Mouse (Mus musculus): ENCODE data around the gene Ncstn. TPM values are rescaled to one million over a fixed set of nuclear protein-coding genes. Genes with fewer than 3 reads are reported as not detected.

The Ncstn gene
- polyA plus RNA-seq, 1 experiment from 2014 or later, result 100 TPM

DNA sequence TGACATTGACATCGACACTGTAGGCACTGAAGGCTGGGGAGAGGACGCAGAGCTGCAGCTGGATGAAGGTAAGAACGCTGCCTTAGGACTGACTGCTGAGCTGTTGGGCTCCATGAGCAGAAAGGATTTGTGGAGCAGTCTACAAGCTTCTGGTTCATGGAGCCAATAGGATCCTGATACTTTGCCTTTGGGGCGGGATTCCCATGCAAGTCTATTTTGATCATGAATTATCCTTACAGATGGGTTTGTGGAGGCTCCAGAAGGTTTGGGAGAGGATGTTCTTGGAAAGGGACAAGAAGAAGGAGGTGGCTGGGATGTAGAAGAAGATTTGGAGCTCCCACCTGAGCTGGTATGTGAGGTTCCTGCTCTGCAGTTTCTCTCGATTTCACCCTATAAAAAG lies 34.4 kb upstream of the Ncstn start:
- Histone ChIP-seq H3K4me2 (no peak overlapping the region), H3K9ac (replicated peaks) (no peak overlapping the region), H3K4me3 (replicated peaks) (no peak overlapping the region), H3K27ac (replicated peaks) (no peak overlapping the region), H3K27me3 (replicated peaks) (no peaks in the 10 kb centered on the region), H3K36me3 (peaks cover 97% of the 10 kb centered on the region), H3K4me1 (no peaks in the 10 kb centered on the region), H3K9me3 (replicated peaks) (no peaks in the 10 kb centered on the region)
- no peak for ATAC-seq (ENCODE audit: low FRiP score)
- WGBS, result 95% methylated on average over 5 of the region's 5 CpGs

DNA sequence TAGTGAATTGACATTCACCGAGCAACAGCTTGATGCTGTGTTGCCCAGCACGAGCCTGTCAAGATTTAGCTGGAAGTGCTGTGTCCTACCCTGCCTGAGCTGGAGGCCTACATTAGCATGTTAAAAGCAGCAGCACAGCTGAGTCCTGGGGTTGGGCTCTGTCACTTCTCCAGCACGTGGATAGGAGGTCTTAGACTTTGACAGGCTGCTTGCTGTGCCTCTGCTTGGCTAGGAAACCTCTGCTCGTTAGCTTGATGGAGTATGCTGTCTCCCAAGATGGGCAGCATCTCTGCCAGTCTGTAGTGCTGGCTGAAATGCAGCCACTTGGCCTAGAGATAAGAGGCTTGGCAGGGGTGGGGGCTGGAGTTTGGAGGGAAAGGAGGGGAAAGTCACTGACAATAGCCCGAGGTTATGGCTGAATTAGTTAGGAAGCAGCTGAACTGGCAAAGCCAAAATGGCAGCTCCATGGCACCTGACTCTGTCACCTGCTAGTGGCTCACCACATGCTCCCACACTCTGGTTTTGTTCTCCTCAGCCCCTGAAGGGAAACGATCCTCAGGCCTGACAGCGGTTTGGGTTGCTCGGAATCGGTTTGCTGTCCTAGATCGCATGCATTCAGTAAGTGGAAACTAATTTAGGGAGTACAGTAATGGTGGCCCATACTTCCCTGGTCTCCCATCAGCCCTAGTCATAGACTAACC lies 25.3 kb upstream of the Ncstn start:
- H3K27ac ChIP-seq (replicated peaks), result no peak overlapping the region
- ATAC-seq (ENCODE audit: low FRiP score), result peak; percentile 85
- no peaks in the 10 kb centered on the region for H3K9me3 ChIP-seq (replicated peaks)
- no peak overlapping the region for H3K9ac ChIP-seq (replicated peaks)
- no peaks in the 10 kb centered on the region for H3K27me3 ChIP-seq (replicated peaks)
- WGBS, result 56% methylated on average over 10 of the region's 10 CpGs
- H3K4me1 ChIP-seq, result no peaks in the 10 kb centered on the region
- H3K36me3 ChIP-seq, result peaks cover 94% of the 10 kb centered on the region
- no peak overlapping the region for H3K4me2 ChIP-seq
- H3K4me3 ChIP-seq (replicated peaks), result no peak overlapping the region

DNA sequence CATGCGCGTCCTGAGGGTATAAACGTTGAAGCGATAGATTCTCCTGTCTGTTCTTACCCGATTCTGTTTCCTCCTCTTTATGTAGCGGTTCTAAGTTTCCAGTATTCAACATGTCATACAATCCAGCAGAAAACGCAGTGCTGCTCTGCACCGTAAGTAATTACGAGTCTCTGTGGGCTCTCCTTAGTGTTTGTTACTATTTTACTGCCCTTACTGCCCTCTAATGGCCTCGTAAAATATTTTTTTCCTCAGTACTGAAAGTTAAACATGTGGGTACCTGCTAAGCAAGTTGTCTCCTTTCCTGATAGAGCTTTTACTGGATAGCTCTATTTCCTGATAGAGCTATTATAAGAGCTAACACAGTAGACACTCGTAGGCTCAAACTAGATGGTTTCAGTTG lies 22.5 kb upstream of the Ncstn start:
- Histone ChIP-seq H3K4me1 (no peaks in the 10 kb centered on the region), H3K27me3 (replicated peaks) (no peaks in the 10 kb centered on the region), H3K9ac (replicated peaks) (no peak overlapping the region), H3K36me3 (peaks cover 90% of the 10 kb centered on the region), H3K9me3 (replicated peaks) (no peaks in the 10 kb centered on the region), H3K4me3 (replicated peaks) (no peak overlapping the region), H3K27ac (replicated peaks) (no peak overlapping the region), H3K4me2 (no peak overlapping the region)
- WGBS, result 62% methylated on average over 11 of the region's 11 CpGs
- no peak for ATAC-seq (ENCODE audit: low FRiP score)

DNA sequence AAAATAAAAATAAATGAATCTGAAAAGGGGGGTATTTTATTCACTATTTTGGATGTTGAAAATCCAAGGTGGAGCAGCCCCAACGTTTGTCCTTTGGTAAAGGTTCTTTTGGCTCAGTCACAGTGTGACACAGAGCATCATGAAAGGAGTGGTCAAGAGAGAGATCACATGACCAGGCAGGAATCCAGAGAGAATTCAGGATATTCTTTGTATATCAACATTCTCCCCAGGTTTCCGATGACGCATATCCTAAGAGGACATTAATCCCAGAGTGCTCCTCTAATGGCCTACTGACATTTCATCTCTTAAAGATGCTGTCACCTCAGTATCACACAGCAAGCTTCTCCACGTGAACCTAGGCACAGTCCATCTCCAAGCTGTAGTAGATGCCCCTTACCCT lies 21.0 kb upstream of the Ncstn start:
- ATAC-seq (ENCODE audit: low FRiP score), result no peak
- Histone ChIP-seq H3K9ac (replicated peaks) (no peak overlapping the region), H3K4me3 (replicated peaks) (no peak overlapping the region), H3K27ac (replicated peaks) (no peak overlapping the region), H3K36me3 (peaks cover 84% of the 10 kb centered on the region), H3K9me3 (replicated peaks) (no peaks in the 10 kb centered on the region), H3K4me1 (no peaks in the 10 kb centered on the region), H3K4me2 (no peak overlapping the region), H3K27me3 (replicated peaks) (no peaks in the 10 kb centered on the region)
- WGBS, result 93% methylated on average over 4 of the region's 4 CpGs

DNA sequence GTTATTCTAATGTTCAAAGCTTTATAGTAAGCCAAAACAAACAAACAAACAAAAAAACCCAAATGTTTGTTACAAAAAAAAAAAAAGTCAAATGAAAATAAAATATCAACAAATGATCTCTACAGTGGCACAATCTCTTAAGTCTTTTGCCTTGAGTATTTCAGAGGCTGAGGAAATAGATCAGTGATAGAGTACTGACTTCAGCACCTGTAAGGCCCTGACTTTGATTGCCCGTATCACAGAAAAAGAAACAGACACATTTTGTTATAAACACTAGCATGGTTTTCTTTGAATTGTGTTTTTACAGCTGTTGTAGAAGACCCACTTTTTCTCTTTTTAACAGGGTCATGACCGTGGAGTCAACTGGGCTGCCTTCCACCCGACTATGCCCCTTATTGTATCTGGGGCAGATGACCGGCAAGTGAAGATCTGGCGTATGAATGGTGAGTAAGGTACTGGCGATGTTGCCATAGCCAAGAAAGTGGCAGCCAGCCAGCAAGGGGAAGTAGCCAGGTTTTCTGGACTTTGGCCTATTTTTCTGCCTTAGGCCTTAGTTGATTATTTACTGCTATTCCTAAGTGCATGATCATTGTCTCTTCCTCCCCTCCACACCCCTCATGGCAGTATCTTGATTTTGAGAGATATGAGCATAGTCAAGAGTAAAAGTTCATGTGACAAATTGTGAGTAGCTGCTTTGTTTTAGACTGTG lies 16.9 kb upstream of the Ncstn start:
- WGBS, result 85% methylated on average over 6 of the region's 6 CpGs
- Histone ChIP-seq H3K4me1 (no peaks in the 10 kb centered on the region), H3K9me3 (replicated peaks) (no peaks in the 10 kb centered on the region), H3K27me3 (replicated peaks) (no peaks in the 10 kb centered on the region), H3K27ac (replicated peaks) (no peak overlapping the region), H3K4me3 (replicated peaks) (no peak overlapping the region), H3K4me2 (no peak overlapping the region), H3K9ac (replicated peaks) (no peak overlapping the region), H3K36me3 (peaks cover 71% of the 10 kb centered on the region)
- no peak for ATAC-seq (ENCODE audit: low FRiP score)

DNA sequence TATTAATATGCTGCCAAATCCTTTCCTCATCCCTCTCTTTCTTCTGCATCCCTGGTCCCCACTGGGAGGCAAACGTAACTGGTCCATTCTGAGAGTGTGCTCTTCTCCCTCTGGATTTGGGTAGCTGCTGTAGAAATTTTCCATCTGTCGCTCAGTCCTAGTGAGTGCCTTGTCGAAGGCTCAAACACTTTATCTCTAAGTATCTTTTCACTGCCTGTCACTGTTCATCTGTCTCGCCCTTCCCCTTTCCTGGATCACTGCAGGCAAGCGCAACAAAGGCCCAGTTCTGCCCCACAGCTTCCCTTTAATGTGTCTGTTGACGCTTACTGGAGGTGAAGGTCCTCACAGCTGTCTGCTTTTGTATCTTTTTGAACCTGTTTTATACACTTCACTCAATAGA lies 12.6 kb upstream of the Ncstn start:
- no peak overlapping the region for H3K4me2 ChIP-seq
- H3K27ac ChIP-seq (replicated peaks), result no peak overlapping the region
- no peak for ATAC-seq (ENCODE audit: low FRiP score)
- peaks cover 72% of the 10 kb centered on the region for H3K36me3 ChIP-seq
- H3K4me3 ChIP-seq (replicated peaks), result no peak overlapping the region
- no peaks in the 10 kb centered on the region for H3K27me3 ChIP-seq (replicated peaks)
- H3K9ac ChIP-seq (replicated peaks), result no peak overlapping the region
- 52% methylated on average over 6 of the region's 6 CpGs for WGBS
- no peaks in the 10 kb centered on the region for H3K4me1 ChIP-seq
- no peaks in the 10 kb centered on the region for H3K9me3 ChIP-seq (replicated peaks)

DNA sequence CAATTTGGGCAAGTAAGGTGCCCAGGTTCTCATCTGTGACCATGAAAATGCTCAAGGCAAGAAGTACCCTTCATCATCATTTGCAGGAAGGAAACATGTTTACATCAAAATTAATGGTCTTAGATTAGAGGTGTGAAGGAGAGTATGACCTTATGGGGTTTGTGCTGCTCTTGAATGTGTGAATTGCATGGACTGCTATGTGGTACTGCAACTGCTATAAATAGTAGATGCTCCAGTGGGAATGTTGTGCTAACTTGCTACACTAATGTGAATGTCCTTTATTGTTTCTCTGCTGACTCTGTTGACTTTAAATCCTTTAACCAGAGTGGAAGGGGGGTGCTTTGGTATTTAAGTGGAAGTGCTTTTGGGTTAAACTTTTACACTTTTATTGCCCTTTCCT lies 11.7 kb upstream of the Ncstn start:
- Histone ChIP-seq H3K4me2 (no peak overlapping the region), H3K4me3 (replicated peaks) (no peak overlapping the region), H3K27me3 (replicated peaks) (no peaks in the 10 kb centered on the region), H3K4me1 (no peaks in the 10 kb centered on the region), H3K36me3 (peaks cover 75% of the 10 kb centered on the region), H3K27ac (replicated peaks) (no peak overlapping the region), H3K9ac (replicated peaks) (no peak overlapping the region), H3K9me3 (replicated peaks) (no peaks in the 10 kb centered on the region)
- no peak for ATAC-seq (ENCODE audit: low FRiP score)

DNA sequence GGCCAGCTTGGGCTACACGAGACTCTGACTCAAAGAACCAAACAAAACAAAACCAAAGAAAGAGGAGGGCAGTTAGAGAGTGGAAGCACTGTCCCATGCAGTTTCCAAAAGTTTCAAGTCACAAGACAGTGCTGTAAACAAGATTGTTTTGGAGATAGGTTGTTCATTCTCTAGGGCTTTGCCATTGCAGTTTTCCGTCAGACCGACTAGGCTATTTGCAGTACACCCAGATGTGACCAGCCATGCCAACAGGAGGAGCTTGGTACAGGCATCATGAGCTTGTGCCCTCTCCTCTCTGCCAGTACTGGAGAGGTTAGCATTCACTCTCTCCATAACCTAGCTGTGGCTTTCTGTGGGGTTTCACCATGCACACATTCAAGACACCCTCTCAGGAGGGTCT lies 10.9 kb upstream of the Ncstn start:
- Histone ChIP-seq H3K4me2 (no peak overlapping the region), H3K9me3 (replicated peaks) (no peaks in the 10 kb centered on the region), H3K36me3 (peaks cover 80% of the 10 kb centered on the region), H3K9ac (replicated peaks) (no peak overlapping the region), H3K4me1 (no peaks in the 10 kb centered on the region), H3K27ac (replicated peaks) (no peak overlapping the region), H3K4me3 (replicated peaks) (no peak overlapping the region), H3K27me3 (replicated peaks) (no peaks in the 10 kb centered on the region)
- WGBS, result 64% methylated on average over 3 of the region's 3 CpGs
- ATAC-seq (ENCODE audit: low FRiP score), result no peak

DNA sequence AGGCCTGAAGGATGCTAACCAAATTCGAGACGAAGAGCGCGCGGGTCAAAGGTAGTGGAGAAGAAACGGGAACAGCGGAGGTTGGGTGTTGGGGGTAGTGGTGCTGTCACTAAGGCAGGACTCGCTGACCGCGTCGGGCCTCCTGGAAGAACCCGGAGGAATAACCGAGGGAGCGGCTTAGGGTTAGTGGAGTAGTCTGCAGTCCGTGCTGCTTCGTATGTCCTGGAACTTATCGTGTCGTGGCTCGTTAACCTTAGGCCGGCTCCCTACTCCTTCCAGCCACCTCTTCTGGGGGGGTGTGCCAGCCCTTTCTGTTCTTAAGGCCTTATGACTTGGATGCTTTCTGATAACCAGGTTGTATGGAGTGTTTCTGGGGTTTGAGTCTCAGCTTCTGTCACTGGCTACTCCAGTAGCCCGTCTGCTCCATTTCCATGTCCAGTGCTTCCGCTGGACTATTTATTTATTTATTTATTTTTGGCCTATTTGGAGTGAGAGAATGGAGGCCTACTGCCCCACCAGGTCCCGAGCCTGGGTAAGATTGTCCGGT lies 377 bp upstream of the Ncstn start:
- 2% methylated on average over 24 of the region's 24 CpGs for WGBS
- H3K4me2 ChIP-seq, result peak overlapping the region; percentile 59
- peak overlapping the region; percentile 94 for H3K27ac ChIP-seq (replicated peaks)
- peaks cover 21% of the 10 kb centered on the region for H3K36me3 ChIP-seq
- H3K4me1 ChIP-seq, result peaks cover 26% of the 10 kb centered on the region
- H3K27me3 ChIP-seq (replicated peaks), result no peaks in the 10 kb centered on the region
- peak overlapping the region; percentile 85 for H3K9ac ChIP-seq (replicated peaks)
- no peaks in the 10 kb centered on the region for H3K9me3 ChIP-seq (replicated peaks)
- ATAC-seq (ENCODE audit: low FRiP score), result peak; percentile 72
- H3K4me3 ChIP-seq (replicated peaks), result peak overlapping the region; percentile 91

DNA sequence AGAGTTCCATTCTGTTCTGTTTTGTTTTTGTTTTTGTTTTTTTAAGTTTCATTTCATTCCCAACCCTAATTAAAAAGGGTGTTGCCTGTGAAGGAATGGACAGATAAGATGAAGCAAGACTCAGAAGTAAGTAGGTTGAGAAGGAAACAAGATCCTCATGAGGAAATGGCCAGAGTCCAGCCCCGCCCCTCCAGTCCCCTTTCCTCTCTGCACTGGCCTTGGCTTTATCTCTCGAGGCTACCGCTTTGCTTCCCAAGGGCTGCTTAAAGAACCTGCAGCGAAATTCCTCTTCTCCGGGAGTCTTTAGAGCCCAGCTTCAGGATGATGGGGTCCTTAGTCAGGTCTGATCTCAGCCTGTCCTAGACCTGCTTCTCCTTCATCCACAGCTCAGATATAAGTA lies 4.6 kb downstream of the Ncstn start:
- no peaks in the 10 kb centered on the region for H3K9me3 ChIP-seq (replicated peaks)
- H3K4me1 ChIP-seq, result peaks cover 8% of the 10 kb centered on the region
- H3K9ac ChIP-seq (replicated peaks), result no peak overlapping the region
- WGBS, result 71% methylated on average over 5 of the region's 5 CpGs
- no peak for ATAC-seq (ENCODE audit: low FRiP score)
- no peaks in the 10 kb centered on the region for H3K27me3 ChIP-seq (replicated peaks)
- H3K27ac ChIP-seq (replicated peaks), result no peak overlapping the region
- peaks cover 58% of the 10 kb centered on the region for H3K36me3 ChIP-seq
- no peak overlapping the region for H3K4me2 ChIP-seq
- H3K4me3 ChIP-seq (replicated peaks), result no peak overlapping the region

DNA sequence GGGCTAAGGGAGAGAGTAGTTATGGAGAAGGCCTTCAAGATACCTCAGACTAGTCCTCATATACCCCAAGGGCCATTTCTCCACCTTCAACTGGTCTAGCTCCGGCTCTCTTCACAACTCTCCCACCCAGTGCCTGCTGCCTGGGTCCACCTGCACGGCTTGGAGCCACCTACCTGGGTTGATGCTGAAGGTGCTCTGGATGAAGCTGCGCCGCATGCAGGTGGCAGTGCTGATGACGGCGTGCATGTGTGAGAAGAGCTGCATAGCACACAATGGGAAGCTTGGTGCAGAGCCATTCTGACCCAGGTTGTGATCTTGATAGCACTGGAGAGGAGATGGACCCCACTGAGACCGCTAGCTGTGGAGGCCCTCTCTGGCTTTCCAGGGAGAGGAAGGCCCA lies 10.0 kb downstream of the Ncstn start:
- no peak for ATAC-seq (ENCODE audit: low FRiP score)
- no peak overlapping the region for H3K4me2 ChIP-seq
- no peaks in the 10 kb centered on the region for H3K4me1 ChIP-seq
- H3K4me3 ChIP-seq (replicated peaks), result no peak overlapping the region
- H3K27ac ChIP-seq (replicated peaks), result no peak overlapping the region
- no peaks in the 10 kb centered on the region for H3K27me3 ChIP-seq (replicated peaks)
- no peak overlapping the region for H3K9ac ChIP-seq (replicated peaks)
- H3K36me3 ChIP-seq, result peaks cover 91% of the 10 kb centered on the region
- H3K9me3 ChIP-seq (replicated peaks), result no peaks in the 10 kb centered on the region
- WGBS, result 98% methylated on average over 7 of the region's 7 CpGs

DNA sequence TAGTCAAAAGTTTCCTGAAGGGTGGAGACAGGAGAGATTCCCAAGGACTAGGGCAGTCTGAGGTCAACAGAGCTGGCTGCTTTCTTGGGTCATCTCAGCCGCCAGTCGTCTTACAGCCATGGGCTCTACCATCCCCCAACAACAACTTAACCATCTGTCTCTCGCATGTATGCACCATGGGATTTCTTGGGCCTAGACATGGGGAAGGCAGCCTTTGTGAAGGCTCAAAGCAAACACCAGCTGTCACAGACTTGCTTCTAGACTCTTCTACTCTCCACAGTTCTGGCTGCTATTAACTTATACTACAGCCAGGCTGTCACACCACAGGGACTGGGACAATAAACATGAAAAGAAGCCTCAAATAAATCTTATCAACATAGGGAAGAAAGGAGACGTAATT lies 11.0 kb downstream of the Ncstn start:
- Histone ChIP-seq H3K4me2 (no peak overlapping the region), H3K9me3 (replicated peaks) (no peaks in the 10 kb centered on the region), H3K36me3 (peaks cover 100% of the 10 kb centered on the region), H3K4me1 (no peaks in the 10 kb centered on the region), H3K27me3 (replicated peaks) (no peaks in the 10 kb centered on the region), H3K9ac (replicated peaks) (no peak overlapping the region), H3K4me3 (replicated peaks) (no peak overlapping the region), H3K27ac (replicated peaks) (no peak overlapping the region)
- ATAC-seq (ENCODE audit: low FRiP score), result no peak
- 43% methylated on average over 4 of the region's 4 CpGs for WGBS

All from neural tube, embryonic 15.5 days (tissue).